Mouse (Mus musculus) myocyte (in vitro differentiated cells): ENCODE results near the gene Igfbpl1. TPM values are rescaled to one million over a fixed set of nuclear protein-coding genes. Genes with fewer than 3 reads are reported as not detected.

Experiments used
- H3K27me3 ChIP-seq: one replicate; pipeline ENCODE4 v1.6.1; 2011; ENCODE audit not compliant: control insufficient read depth, insufficient read depth, insufficient read length
- H3K36me3 ChIP-seq: one replicate; pipeline ENCODE4 v1.6.1; 2011; ENCODE audit not compliant: control insufficient read depth, insufficient read depth
- H3K4me2 ChIP-seq: one replicate; pipeline ENCODE4 v1.6.1; 2011; ENCODE audit warnings: low read depth, control low read depth
- H3K4me3 ChIP-seq: one replicate; pipeline ENCODE4 v1.5.1; 2011; ENCODE audit warnings: mild to moderate bottlenecking, control low read depth, moderate library complexity
- H3K79me2 ChIP-seq: one replicate; pipeline ENCODE4 v1.6.1; 2011; ENCODE audit not compliant: control insufficient read depth, insufficient read depth
- H3ac ChIP-seq: one replicate; pipeline ENCODE4 v1.6.1; 2011; ENCODE audit not compliant: control insufficient read depth, insufficient read length
- CEBPB ChIP-seq: IDR thresholded peaks from 2 replicates; pipeline ENCODE4 v1.6.1; 2011; ENCODE audit warnings: mild to moderate bottlenecking, moderate library complexity; ENCODE audit not compliant: poor library complexity, insufficient read depth, severe bottlenecking
- E2F4 ChIP-seq: IDR thresholded peaks from one replicate; pipeline ENCODE4 v1.6.1; 2011; ENCODE audit warnings: mild to moderate bottlenecking, control low read depth, moderate library complexity; ENCODE audit not compliant: insufficient read depth
- MAX ChIP-seq: IDR thresholded peaks from one replicate; pipeline ENCODE4 v1.6.1; 2011; ENCODE audit warnings: low read depth, mild to moderate bottlenecking, control low read depth
- MYOD1 ChIP-seq, 3 experiments: IDR thresholded peaks; one replicate each; pipeline ENCODE4 v1.6.1; 2011; ENCODE audit warnings: control low read depth in 2 of 3, low read depth in 2 of 3, mild to moderate bottlenecking in 2 of 3, moderate library complexity in 1 of 3; ENCODE audit not compliant: insufficient read length in 2 of 3, control insufficient read depth in 1 of 3
- MYOG ChIP-seq, 3 experiments: IDR thresholded peaks; one replicate each; pipeline ENCODE4 v1.6.1; 2011; ENCODE audit warnings: control low read depth in 2 of 3, low read depth in 2 of 3, mild to moderate bottlenecking in 2 of 3; ENCODE audit not compliant: insufficient read length in 2 of 3, control insufficient read depth in 1 of 3, insufficient read depth in 1 of 3
- POLR2A ChIP-seq: IDR thresholded peaks from one replicate; pipeline ENCODE4 v1.6.1; 2011; ENCODE audit warnings: low read depth, mild to moderate bottlenecking, control low read depth, moderate library complexity; ENCODE audit not compliant: insufficient read length
- POLR2AphosphoS2 ChIP-seq: IDR thresholded peaks from one replicate; pipeline ENCODE4 v1.6.1; 2011; ENCODE audit warnings: low read depth, control low read depth; ENCODE audit not compliant: insufficient read length
- REST ChIP-seq: IDR thresholded peaks from one replicate; pipeline ENCODE4 v1.6.1; 2011; ENCODE audit warnings: mild to moderate bottlenecking, control low read depth, moderate library complexity; ENCODE audit not compliant: insufficient read depth, insufficient read length
- SRF ChIP-seq: IDR thresholded peaks from one replicate; pipeline ENCODE4 v1.6.1; 2011; ENCODE audit warnings: low read depth; ENCODE audit not compliant: control insufficient read depth, insufficient read length
- TCF12 ChIP-seq: IDR thresholded peaks from one replicate; pipeline ENCODE4 v1.6.1; 2011; ENCODE audit warnings: mild to moderate bottlenecking, control low read depth; ENCODE audit not compliant: poor library complexity, insufficient read depth, severe bottlenecking
- TCF3 ChIP-seq: IDR thresholded peaks from one replicate; pipeline ENCODE4 v1.6.1; 2011; ENCODE audit warnings: low read depth, control low read depth; ENCODE audit not compliant: insufficient read length
- USF1 ChIP-seq: IDR thresholded peaks from one replicate; pipeline ENCODE4 v1.6.1; 2011; ENCODE audit warnings: low read depth, mild to moderate bottlenecking, control low read depth, moderate library complexity
- polyA plus RNA-seq: library from polyadenylated mRNA; unstranded; fragments of >200 nt; fragmentation: generic; extraction: Trizol; gene quantifications from one replicate; pipeline ENCODE4 v1.2.1, GENCODE M21; 2012; ENCODE audit warnings: missing spikeins

Gene Igfbpl1
- polyA plus RNA-seq, 1 experiment, result not detected

DNA sequence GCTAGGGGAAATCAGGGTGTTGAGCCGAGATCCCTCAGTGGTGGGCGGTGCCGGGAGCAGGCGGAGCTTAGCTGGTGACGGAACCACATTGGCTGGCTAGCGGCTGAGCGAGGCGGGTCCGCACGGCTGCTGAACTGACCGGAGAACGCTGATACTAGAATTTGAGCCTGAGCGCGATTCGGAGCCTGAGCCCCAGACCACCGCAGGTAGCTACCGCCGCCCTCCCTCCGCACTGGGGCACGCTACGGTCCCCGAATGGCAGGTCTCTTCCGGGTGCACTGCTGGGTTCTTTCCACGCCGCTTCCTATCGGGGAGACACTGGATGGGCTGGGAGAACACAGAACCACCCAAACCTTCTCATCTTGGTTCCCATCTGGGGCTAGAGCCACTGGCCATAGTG is 27.8 kb downstream of the Igfbpl1 start, which contains the start of gene Aldh1b1:
Gene Aldh1b1 (plus strand): TSS at position 59 of the 400 bp plus-strand sequence.
- H3K79me2 ChIP-seq, result no peaks in the 10 kb centered on the region
- H3K4me3 ChIP-seq, result no peak within 1 kb of the TSS

DNA sequence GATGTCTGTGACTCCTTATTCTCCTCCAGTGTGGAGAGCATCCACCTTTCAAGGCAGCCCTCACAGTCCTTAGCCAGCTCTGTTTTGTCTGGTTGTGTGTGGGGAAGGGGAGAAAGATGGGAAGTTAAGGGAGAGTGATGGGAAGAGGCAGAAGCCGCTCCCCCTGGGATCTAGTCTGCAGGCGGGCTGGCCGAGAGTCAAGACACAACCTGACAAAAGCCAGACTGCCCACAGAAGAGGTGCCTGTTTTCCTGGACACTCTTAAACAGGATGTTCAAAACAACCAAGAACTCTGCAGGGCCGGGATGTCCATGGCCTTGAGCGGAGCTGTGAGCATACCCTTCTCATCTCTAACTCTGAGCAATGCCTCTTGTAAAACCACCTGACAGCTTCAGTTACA is 30.0 kb downstream of the Igfbpl1 start:
- Histone ChIP-seq H3K36me3 (no peaks in the 10 kb centered on the region), H3K27me3 (peaks cover 55% of the 10 kb centered on the region), H3K79me2 (no peaks in the 10 kb centered on the region), H3K4me3 (no peak overlapping the region), H3ac (no peak overlapping the region), H3K4me2 (no peak overlapping the region)
- TF ChIP-seq E2F4 (no peak), MAX (no peak), USF1 (no peak), POLR2A (no peak), CEBPB (no peak), MYOG (IDR thresholded peaks at IDR 0.05; ENCODE audit: control insufficient read depth in 1 of 3, insufficient read depth in 1 of 3, insufficient read length in 2 of 3, low read depth in 2 of 3) (no peak), TCF12 (no peak), REST (no peak), POLR2AphosphoS2 (no peak)

More for the DNA sequence above, 27.8 kb downstream of the Igfbpl1 start, which contains the start of gene Aldh1b1:
- Histone ChIP-seq H3K36me3 (no peaks in the 10 kb centered on the region), H3K27me3 (peaks cover 51% of the 10 kb centered on the region), H3ac (no peak within 1 kb of the TSS), H3K4me2 (no peak within 1 kb of the TSS)
- TF ChIP-seq POLR2AphosphoS2, result no peak
- TF ChIP-seq REST, result no peak
- TF ChIP-seq CEBPB, result no peak
- TF ChIP-seq TCF12, result no peak
- no peak for TF ChIP-seq MAX
- TF ChIP-seq TCF3, result no peak
- TF ChIP-seq E2F4, result no peak
- no peak for TF ChIP-seq MYOD1 (IDR thresholded peaks at IDR 0.05; ENCODE audit: control insufficient read depth in 1 of 3, insufficient read length in 2 of 3, low read depth in 2 of 3)
- no peak for TF ChIP-seq SRF
- no peak for TF ChIP-seq USF1
- no peak for TF ChIP-seq MYOG (IDR thresholded peaks at IDR 0.05; ENCODE audit: control insufficient read depth in 1 of 3, insufficient read depth in 1 of 3, insufficient read length in 2 of 3, low read depth in 2 of 3)
- no peak for TF ChIP-seq POLR2A

DNA sequence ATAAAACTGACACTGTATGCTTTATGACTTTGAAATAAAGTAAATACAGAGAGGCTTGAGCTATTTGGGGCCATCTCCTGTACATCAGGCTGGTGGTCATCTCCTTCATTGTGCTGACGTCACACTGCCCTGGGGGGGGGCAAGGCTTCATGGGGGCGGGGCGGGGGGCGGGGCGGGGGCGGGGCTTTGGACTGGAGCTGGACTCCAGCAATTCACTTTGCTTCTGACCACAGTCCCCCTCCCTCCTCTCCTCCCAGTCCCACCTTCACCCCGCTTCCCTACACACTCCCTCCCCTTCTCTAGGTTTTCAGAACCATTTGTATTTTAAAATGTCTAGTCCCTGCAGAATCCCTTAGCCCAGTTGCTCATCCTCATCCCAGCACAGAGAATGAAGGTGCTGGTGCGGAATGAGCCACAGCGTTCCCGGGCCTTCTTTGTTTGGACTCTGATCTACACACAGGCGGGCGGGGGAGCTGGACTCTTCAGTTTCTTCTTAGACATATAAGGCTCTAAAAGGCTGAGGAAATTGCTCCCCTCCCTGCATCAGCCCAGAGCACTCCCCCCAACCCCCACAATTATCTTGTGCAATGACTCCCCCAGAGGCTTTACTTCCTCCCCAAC is 31.4 kb downstream of the Igfbpl1 start:
- H3K79me2 ChIP-seq, result no peaks in the 10 kb centered on the region
- peaks cover 55% of the 10 kb centered on the region for H3K27me3 ChIP-seq
- no peak overlapping the region for H3ac ChIP-seq
- H3K36me3 ChIP-seq, result no peaks in the 10 kb centered on the region
- no peak overlapping the region for H3K4me2 ChIP-seq
- H3K4me3 ChIP-seq, result no peak overlapping the region
- no peak for TF ChIP-seq MYOG (IDR thresholded peaks at IDR 0.05; ENCODE audit: control insufficient read depth in 1 of 3, insufficient read depth in 1 of 3, insufficient read length in 2 of 3, low read depth in 2 of 3)
- no peak for TF ChIP-seq MYOD1 (IDR thresholded peaks at IDR 0.05; ENCODE audit: control insufficient read depth in 1 of 3, insufficient read length in 2 of 3, low read depth in 2 of 3)
- no peak for TF ChIP-seq SRF
- no peak for TF ChIP-seq TCF12
- TF ChIP-seq TCF3, result no peak
- no peak for TF ChIP-seq USF1
- no peak for TF ChIP-seq POLR2A
- TF ChIP-seq REST, result no peak
- no peak for TF ChIP-seq E2F4
- TF ChIP-seq POLR2AphosphoS2, result no peak
- no peak for TF ChIP-seq MAX
- TF ChIP-seq CEBPB, result no peak

DNA sequence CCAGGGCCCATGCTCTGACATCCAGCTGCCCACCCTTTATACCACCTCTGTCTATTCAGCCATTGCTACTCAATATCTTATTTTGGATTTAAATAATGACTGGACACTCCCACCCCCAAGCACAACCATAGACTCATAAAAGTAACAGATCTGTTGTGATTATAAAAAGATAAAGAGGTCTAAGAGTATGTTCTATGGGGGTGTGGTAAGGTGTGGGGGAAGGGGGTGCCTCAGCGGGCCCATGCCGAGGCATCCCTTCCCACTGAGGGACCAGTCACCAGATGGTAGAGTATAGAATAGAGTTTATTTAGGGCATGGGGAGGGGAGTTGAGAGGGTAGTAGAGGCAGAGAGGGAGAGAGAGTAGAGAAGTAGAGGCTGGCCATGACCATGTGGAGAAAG is 36.7 kb downstream of the Igfbpl1 start:
- Histone ChIP-seq H3K4me3 (no peak overlapping the region), H3K79me2 (no peaks in the 10 kb centered on the region), H3K36me3 (no peaks in the 10 kb centered on the region), H3K27me3 (peaks cover 73% of the 10 kb centered on the region), H3K4me2 (no peak overlapping the region), H3ac (no peak overlapping the region)
- no peak for TF ChIP-seq SRF
- no peak for TF ChIP-seq E2F4
- TF ChIP-seq TCF12, result no peak
- no peak for TF ChIP-seq CEBPB
- no peak for TF ChIP-seq USF1
- no peak for TF ChIP-seq REST
- TF ChIP-seq MAX, result no peak
- TF ChIP-seq POLR2A, result no peak
- TF ChIP-seq MYOG (IDR thresholded peaks at IDR 0.05; ENCODE audit: control insufficient read depth in 1 of 3, insufficient read depth in 1 of 3, insufficient read length in 2 of 3, low read depth in 2 of 3), result no peak
- no peak for TF ChIP-seq MYOD1 (IDR thresholded peaks at IDR 0.05; ENCODE audit: control insufficient read depth in 1 of 3, insufficient read length in 2 of 3, low read depth in 2 of 3)
- no peak for TF ChIP-seq POLR2AphosphoS2
- no peak for TF ChIP-seq TCF3
